Mouse (Mus musculus) right cerebral cortex, postnatal 4 days (tissue): ENCODE results near the gene Cadm4.
A peak's percentile ranks its signal among the peaks of the same experiment; 100 is the strongest.
"Not testable (repeated sequence)": the region's sequence is repeated elsewhere in the genome, so short reads cannot be mapped to it uniquely, and the experiment has no call there.

ENCODE experiments used
- DNase-seq: peaks from one replicate; pipeline ENCODE4 v3.0.0-alpha.2; 2022

Gene Cadm4

GRCm38 (mm10) chr7:24469126-24469525 is 12.7 kb upstream of the Cadm4 start:
- DNase-seq, result no peak

- no peak for DNase-seq
Observed at GRCm38 (mm10) chr7:24470356-24470755, 11.5 kb upstream of the Cadm4 start.

GRCm38 (mm10) chr7:24472442-24472841 is 9.4 kb upstream of the Cadm4 start:
- DNase-seq, result no peak

GRCm38 (mm10) chr7:24472937-24473336 is 8.9 kb upstream of the Cadm4 start:
- peak; percentile 32 for DNase-seq

GRCm38 (mm10) chr7:24473913-24474529 is 7.8 kb upstream of the Cadm4 start:
- DNase-seq, result peak; percentile 57

- no peak for DNase-seq
Observed at GRCm38 (mm10) chr7:24474811-24475506, 6.9 kb upstream of the Cadm4 start.

- no peak for DNase-seq
Observed at GRCm38 (mm10) chr7:24476338-24476737, 5.5 kb upstream of the Cadm4 start.

- no peak for DNase-seq
Observed at GRCm38 (mm10) chr7:24476856-24477255, 5.0 kb upstream of the Cadm4 start.

- DNase-seq, result no peak
Observed at GRCm38 (mm10) chr7:24478911-24479310, 2.9 kb upstream of the Cadm4 start.

- DNase-seq, result no peak
Observed at GRCm38 (mm10) chr7:24479685-24480084, 2.1 kb upstream of the Cadm4 start.

GRCm38 (mm10) chr7:24480121-24480941 is 1.5 kb upstream of the Cadm4 start:
- DNase-seq, result no peak

- no peak for DNase-seq
Observed at GRCm38 (mm10) chr7:24480986-24481473, 793 bp upstream of the Cadm4 start.

- no peak for DNase-seq
Observed at GRCm38 (mm10) chr7:24482208-24483020, 591 bp downstream of the Cadm4 start.

- not testable (repeated sequence) for DNase-seq
Observed at GRCm38 (mm10) chr7:24483291-24483690, 1.5 kb downstream of the Cadm4 start.

GRCm38 (mm10) chr7:24485481-24485880 is 3.7 kb downstream of the Cadm4 start:
- DNase-seq, result no peak

- DNase-seq, result no peak
Observed at GRCm38 (mm10) chr7:24486654-24487130, 4.9 kb downstream of the Cadm4 start.

GRCm38 (mm10) chr7:24487403-24487802 is 5.6 kb downstream of the Cadm4 start:
- no peak for DNase-seq

GRCm38 (mm10) chr7:24488303-24488702 is 6.5 kb downstream of the Cadm4 start:
- DNase-seq, result no peak

GRCm38 (mm10) chr7:24499856-24500577 is 18.2 kb downstream of the Cadm4 start:
- DNase-seq, result no peak

GRCm38 (mm10) chr7:24500929-24501328 is 19.1 kb downstream of the Cadm4 start:
- DNase-seq, result peak; percentile 69

GRCm38 (mm10) chr7:24501492-24501891 is 19.7 kb downstream of the Cadm4 start:
- peak; percentile 44 for DNase-seq

GRCm38 (mm10) chr7:24504004-24504403 is 22.2 kb downstream of the Cadm4 start:
- DNase-seq, result no peak
